Mouse (Mus musculus) layer of hippocampus, adult 9-11 months (tissue): Measurements from ENCODE around the gene Itga7.

Experiments
- DNase-seq: peaks from one replicate; pipeline ENCODE4 v3.0.0; 2022

The Itga7 gene

DNA sequence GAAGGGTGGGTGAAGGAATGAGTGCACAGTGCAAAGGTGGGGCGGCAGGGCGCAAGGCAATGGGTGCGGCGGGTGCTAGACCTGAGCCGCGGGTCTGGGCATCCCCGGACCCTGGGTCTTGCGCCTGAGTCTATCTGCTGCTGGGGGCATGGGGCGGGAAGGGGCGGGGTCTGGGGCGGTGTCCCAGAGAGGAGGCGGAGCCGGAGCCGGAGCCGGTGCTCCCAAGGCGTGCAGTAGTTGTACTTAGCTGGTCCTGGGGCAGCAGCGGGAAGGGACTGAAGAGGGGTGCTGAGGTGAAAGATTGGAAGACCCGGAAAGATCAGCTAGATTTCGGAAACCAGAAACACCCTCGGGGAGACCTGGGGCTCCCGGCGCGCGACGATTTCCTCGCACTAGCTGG, at the start of gene Itga7:
TSS of gene Itga7 (plus strand) at position 245 of the 400 bp plus-strand sequence.
- DNase-seq, result no peak

DNA sequence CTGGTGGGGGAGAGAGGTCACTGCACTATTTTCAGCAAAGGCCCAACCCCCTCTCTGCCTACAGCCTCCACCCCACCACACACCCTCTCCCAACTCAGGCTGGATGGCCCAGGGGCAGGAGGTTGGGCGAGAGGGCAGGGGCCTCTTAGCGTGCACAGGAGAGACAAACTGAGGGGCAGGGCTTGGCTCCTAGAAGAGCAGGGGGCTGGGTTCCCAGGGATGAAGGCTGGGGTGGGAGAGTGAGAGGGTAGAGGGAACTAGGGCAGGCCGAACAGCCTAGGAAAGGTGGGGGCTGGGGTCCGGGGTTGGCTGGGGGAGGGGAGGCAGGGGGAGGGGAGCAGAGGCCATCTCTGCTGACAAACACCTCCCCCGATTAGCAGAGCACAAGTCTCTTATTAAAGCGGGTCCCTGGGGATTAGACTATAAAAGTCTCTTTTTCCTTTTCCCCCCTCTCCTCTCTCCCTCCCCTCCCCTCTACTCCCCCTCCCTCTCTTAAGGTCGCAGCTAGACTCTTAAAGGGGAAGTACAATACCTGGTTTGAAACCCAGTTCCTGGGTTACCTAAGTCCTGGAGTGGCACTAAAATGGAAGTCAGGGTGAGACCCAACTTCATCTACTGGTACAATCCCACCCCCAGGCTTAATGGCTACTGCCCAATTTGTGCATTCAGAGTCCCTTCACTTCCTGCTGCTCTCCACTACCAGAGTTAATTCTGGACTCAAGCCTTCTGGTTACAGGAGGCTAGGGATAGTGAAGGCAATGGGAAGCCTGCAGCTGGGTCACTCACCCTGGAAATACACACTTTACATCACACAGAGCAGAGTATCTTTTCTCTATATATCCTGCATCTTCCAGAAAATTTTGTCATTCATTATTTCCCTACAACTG, 44.4 kb upstream of the Itga7 start:
- DNase-seq, result no peak

DNA sequence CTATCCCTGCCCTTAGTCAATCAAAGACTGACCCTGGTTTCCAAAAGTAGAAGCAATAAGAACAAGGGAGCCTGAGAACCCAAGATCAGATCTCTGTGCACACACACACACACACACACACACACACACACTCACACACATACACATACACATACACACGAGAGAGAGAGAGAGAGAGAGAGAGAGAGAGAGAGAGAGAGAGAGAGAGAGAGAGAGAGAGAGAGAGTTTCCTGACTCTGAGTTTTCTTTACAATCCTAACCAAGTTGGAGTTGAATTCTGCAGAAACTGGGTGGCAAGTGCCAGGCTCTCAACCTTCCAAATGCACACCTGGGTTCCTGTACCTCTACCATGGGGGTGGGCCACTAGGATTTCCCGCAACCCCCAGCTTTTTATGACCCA, 43.8 kb upstream of the Itga7 start:
- no peak for DNase-seq

DNA sequence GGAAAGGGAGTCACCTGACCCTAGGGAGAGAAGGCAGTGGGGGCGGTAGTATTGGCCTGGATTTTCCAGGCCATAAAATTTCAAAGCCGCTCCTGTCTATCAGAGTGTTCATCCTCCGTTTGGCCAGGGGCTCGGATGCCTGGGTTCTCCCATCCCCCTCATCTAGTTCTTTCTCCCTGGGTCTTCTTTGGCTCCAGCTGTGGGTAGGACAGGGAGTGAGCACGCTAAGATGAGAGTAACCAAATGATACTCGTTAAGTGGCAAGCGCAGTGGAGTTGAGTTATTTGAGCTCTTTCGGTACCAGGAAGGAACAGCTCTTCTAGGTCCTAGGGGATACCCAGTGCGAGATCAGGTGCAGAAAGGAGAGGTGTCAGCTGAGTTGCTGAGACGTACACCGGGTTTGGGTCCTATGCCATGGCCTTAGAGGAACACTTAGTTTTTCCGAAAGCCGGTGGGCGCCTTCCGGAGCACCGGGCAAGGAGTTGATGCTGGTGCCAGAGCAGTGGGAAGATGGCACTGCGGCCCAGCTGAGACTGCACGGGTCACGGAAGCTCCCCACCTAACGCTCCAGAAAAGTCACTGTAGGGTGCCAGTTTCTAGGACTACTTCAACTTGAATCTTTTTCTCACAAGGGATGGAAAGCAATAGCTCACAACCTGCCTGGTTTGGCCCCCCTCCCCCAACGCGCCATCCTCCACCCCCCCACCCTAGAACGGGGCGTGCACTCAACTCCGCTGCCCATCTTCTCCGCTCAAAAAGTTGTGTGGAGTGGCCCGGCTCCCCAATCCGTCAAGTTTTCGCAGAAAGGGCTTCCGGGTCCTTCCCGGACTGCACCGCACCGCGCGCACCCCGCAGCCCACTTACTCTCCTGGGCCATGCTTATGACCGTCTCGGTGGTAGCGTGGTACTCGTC, 43.0 kb upstream of the Itga7 start:
- DNase-seq, result no peak

DNA sequence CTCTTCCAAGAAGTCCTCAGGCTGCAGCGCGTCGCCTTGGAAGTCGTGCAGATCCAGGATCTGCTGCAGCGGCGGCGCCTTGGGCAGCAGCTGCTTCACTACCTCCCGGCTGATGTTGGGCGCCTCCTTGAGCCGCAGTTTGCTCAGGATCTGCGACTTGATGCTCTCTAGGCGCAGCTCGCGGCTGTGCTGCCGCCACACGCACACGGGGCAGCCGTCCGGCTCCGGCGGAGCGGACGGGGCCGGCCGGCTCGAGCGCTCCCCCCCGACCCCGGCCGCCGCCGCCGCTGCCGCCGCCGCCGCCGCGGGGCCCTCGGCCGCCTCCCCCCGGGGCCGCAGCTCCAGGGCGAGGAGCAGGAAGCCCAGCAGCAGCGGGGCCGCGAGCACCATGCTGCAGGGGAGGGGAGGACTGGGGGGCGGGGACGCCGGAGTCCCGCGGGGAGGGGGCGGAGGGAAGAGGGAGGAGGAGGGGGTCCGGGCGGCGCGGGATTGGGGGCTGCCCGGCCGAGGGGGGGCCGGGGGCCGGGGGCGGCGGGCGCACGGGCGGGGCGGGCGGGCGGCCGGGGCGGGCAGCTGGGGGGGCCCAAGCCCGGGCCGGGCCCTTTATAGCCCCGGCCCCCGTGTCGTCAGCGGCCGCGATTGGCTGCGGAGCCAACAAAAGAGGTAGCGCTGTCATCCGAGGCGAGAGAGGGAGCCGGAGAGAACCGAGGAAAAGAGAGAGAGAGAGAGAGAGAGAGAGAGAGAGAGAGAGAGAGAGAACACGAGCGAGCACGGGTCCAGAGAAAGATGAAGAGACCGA, 42.1 kb upstream of the Itga7 start, which contains the start of gene Gdf11:
TSS of gene Gdf11 (minus strand) at position 423 of the 799 bp plus-strand sequence.
- peak; percentile 56 for DNase-seq

DNA sequence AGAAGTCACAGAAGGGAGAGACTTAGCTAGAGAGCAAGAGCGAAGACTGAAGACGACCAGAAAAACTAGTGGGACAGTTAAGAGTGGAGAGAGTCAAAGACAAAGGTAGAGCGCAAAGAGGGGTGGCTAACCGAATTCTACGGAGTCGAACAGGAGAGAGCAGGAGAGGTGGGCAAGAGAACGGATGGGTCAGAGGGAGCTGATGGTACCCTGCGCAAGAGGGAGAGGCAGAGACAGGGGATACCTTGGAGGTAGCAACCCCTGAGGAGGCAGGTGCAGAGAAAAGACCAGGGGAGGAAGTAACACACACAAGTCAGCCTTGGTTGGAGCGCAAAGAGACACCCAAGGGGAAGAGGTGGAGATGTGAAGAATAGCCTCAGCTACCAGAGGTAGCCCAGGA, 41.4 kb upstream of the Itga7 start:
- no peak for DNase-seq

DNA sequence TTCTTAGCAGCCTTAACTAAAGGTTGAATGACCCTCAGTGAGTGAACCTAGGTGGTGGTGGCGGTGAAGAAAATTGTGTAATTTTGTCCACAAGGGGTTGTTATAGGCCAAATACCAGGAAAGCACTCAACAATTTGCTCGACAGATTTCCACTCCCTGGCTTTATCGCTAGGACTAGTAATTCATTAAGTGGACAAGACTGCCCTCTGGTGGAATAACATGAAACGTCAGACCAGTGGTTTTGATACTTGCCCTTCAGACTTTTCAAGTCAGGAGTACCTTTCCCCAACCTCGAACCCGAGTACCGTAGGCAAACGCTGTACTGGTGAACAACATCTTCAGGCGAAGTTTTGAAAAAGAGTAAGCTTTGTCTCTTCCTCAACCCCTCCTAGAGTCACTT, 38.2 kb upstream of the Itga7 start:
- peak; percentile 81 for DNase-seq

DNA sequence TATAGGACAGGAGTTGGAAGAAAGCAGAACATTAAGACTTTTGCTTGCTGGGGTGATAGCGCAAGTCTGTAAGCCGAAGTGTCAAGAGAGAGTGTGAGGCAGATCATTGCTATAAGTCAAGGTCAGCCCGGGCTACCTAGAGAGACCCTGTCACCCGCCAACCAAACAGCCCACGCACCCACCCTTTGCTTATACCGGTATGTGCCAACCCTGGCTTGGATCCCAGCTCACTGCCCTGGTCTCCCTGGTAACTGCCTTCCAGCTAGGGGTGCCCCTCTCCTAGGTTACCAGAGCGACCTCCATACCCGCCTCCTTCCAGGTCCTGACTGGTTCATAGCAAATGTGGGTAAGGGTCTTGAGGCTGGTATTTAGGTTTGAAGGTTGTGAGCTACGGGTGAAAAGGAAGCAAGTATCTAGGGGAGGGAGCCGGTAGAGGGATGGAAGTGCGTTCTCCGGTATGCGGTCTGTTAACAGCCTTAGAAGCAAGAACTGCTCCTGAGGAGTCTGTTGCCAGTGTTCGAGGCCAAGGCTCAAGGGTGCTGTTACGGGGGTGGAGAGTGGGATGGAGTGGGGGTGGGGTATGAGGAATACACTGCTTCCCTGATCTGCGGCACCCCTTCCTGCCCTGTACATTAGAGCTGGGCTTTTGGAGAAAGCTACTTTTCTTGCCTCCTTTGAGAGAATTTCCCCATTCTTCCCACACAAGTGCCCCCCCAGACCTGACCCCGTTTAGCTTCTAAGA, 37.5 kb upstream of the Itga7 start:
- DNase-seq, result peak; percentile 73

DNA sequence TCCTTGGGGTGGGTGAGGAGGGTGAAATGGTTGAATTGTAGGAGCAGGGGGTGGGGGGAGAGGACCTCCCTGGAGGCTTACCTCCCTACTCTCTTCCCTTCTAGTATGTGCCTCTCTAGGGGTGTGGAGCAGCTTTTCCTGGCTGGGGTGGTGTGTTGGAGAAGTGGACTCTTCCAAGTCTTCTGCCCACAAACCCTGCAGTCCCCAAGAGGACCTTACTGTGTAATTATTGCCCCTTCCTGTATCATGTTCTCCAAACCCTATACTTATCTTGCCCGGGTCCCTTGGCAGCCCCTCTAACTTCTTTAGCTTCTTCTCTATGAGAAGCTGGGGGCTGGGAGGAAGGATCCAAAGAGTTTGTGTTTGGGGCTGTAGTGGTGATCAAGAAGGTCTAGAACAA, 36.8 kb upstream of the Itga7 start:
- no peak for DNase-seq

DNA sequence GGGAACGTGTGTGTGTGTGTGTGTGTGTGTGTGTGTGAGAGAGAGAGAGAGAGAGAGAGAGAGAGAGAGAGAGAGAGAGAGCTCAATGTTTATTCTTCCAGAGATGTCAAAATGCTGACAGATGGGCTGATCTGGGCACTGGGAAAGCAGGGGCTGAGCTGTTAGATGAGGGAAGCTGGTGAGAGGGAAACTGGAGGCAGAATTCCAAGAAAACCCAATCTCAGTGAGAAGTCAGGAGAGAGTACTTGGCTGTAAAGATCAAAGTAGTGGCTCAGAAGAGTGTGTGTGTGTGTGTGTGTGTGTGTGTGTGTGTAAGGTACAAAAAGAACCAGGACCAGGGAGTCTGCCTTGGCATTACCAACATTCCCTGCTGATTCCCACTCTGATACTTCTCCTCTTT, 36.1 kb upstream of the Itga7 start:
- DNase-seq, result peak; percentile 48

DNA sequence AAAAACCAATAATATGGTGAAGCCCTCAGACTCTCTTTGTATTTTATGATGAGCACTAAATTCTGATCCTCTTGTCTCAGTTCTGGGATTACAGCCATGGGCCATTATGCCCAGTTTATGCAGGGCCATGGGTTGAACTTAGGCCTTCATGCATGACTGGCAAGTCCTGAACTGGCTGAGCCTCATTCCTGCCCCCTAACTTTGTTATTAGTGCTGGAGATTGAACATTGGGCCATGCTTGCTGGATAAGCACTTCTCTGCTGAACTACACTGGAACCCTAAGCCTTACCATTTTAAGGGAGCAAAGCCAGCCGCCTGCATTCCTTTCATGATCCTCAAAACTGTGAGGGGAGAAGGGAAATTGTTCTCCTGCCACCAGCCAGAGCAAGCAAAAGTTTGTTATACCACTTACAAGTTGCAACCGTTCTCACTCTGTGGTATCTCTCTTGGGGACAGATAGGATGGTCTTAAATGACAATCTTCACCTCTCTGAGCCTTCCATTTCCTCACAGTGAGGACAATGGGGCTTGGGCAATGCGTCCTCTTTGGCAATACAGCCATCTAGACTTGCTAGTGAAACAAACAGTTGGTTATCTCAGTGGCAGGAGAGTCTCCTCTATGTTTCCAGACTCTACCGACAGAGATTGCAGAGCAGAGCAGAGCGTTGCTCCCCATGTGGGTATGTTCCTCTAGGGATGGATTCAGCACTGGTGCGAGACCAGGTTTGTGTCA, 33.7 kb upstream of the Itga7 start:
- DNase-seq, result no peak

DNA sequence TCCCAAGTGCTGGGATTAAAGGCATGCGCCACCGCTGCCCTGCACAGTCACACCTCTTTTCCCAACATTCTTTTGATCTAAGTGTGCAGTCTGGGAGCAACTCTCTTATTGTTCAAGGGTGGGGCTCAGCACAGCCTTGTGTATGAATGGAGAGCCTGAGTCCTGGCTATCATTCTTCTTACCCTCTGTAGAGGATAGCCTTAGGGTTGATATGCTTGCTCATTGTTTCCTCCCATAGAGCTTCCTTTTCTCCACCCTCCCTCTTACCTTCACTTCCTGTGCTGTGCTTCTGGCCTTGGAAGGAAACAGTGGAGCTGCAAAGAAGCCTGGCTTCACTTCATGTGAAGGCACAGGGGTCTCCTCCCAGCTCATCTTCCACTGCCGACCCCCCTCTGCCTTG, 32.9 kb upstream of the Itga7 start, which contains the start of gene Cd63:
TSS of gene Cd63 (plus strand) at position 292 of the 400 bp plus-strand sequence.
- no peak for DNase-seq

DNA sequence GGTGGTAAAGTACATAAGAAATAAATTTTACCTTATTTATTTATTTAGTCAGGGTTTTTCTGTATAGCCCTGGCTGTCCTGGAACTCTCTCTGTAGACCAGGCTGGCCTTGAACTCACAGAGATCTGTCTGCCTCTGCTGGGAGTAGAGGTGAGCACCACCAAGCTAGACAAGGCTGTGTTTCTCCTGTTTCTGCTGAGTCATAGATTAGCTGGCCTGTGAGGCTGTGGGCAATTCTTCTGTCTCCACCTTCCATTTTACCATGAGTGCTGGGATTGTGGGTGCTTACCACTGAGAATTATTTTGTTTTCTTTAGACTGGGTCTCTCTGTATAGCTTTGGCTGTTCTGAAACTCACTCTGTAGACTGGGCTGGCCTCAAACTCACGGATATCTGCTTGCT, 32.2 kb upstream of the Itga7 start:
- DNase-seq, result no peak

DNA sequence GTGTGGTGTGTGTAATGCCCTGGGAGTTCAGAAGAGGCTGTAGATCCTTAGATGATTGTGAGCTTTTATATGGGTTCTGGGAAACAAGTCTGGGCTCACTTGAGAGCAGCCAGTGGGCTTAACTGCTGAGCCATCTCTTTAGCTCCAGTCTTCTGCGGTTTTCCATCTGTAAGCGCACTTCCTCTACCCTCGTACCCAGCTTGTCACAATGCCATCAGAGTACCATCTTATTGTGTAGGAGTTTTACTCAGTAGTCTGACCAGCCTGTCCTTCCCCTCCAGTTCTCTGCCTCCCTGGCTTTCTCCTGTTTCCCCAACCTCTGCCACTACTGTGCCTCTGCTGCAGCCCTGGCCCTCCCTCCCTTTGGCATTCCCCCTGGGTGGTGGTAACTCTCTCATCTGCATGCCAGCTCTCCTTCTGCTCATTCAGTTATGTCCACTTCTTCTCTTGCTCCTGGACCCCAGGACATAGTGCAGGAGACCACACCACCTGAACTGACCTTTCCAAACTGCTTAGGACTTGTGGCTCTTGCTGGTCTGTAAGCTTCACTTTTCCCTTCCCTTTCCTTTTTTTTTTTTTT, 31.1 kb upstream of the Itga7 start:
- DNase-seq, result no peak

DNA sequence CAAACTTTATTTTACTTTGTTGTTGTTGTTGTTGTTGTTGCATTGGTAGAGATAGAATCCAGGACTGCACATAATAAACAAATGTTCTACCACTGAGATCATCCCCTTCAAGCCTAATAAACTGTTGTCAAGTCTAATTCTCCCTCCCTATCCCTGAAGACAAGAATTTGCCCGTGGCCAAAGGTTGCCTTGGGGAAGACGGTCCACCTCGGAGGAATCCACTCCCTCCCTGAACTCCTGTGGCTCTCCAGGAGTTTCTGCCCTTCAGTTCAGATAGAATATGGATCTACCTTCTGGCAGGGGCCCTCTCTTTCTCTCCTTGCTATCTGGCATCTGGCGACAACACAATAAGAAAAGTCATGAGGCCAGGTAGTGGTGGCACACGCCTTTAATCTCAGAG, 28.8 kb upstream of the Itga7 start:
- no peak for DNase-seq

DNA sequence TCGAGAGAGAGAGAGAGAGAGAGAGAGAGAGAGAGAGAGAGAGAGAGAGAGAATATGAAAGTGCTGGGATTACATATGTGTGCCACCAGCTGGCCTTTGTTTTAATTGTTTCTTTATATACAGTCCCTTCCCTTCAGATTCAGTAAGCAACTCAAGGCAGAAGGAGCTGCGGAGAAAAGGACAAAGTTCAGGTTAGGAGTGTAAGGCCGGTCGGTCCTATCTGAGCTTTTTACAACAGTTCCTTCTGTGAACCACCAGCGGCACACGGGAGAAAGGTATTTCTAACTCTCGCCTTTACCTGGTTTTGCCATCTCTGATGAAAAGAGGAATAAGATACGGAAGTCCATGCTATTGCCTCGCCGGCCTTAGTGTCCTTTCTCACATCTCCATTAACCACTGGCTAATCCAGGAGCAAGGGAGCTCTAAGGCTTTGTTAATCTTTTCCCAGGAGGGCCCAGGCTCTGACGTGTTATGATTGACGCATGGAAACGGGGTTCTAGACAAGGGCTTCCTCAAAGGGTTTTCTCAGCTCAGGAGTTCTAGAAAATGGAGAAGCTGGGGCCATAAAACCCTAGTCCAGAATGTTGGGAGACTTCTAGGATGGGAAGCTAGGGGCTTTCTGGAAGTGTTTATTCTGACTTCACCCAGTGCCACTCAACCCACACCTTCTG, 24.7 kb upstream of the Itga7 start:
- no peak for DNase-seq

DNA sequence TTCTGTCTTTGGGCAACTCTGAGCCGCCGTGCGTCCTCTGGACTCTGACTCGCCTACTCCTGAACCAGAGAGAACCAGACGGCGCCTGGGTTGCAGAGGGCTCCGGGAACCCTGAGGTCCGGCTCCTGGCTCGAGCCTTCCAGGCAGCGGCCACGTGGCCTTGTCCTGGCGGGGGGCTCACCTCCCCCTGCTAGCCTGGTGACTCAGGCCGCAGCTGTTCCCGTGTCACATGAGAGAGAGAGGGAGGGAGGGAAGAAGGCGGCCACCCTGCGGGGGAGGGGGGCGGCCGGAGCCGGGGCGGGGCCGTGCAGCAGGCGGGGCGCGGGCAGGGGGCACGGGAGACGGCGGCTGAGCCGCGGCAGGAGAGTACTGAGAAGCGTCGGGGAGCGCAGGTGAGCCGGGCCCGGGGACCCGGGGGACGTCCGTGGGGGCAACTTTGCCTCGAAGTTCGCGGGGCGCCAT, 24.0 kb upstream of the Itga7 start:
- peak; percentile 92 for DNase-seq

DNA sequence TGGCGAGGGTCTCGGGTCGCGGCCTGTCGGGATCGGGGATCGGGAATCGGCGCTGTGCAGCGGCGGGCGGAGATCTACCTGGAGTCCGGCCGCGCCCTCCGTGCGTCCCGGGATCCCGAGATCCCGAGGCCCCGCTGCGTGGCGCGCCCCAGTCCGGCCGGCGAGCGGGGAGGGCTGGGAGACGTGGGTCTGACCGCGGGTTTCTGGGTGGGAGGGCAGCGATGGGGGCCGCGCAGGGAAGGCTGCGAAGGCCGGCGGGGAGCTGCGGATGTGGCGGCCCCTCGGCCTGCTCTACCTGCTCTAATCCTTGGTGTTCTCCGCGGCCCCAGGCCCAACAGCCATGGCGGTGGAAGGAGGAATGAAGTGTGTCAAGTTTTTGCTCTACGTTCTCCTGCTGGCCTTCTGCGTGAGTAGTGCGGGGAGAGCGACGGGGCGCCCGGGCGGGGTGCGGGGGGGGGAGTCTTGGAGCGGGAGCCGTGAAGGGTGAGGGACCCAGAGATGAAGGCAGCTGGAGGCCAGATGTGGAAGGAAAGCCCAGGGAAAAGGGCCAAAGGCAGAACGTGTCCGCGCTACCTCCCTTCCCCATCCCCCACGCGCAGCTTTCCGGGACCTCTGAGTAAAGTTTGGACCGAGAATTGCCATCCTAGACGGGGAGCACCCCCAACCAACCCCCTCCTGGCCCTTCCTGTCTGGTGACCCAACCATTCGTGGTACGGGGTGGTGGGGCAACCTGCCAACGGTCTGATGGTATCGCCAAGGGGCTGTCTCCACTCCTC, 23.4 kb upstream of the Itga7 start:
- peak; percentile 65 for DNase-seq

DNA sequence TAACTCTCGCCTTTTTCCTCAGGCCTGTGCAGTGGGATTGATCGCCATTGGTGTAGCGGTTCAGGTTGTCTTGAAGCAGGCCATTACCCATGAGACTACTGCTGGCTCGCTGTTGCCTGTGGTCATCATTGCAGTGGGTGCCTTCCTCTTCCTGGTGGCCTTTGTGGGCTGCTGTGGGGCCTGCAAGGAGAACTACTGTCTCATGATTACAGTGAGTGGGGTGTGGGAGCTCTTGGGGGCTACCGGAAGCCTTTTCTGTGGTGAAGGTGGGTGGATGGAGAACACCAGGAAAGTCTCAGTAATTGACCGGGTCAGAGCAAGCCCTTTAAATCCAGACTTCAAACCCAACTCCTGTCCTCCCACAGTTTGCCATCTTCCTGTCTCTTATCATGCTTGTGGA, 22.2 kb upstream of the Itga7 start:
- no peak for DNase-seq
